Mouse (Mus musculus) E14TG2a.4 (cell line): ENCODE measurements at regions not wholly inside any gene's neighbourhood (a gene's known extent, or its start where the extent isn't known, plus 50 kb on each side); places are given as distances from the start of the nearest gene placed in this dataset.

Experiments
- CTCF ChIP-seq: conservative IDR thresholded peaks from 2 replicates; pipeline ENCODE4 v1.5.1; 2014; ENCODE audit warnings: low read length
- NANOG ChIP-seq: IDR thresholded peaks from 2 replicates; pipeline ENCODE4 v1.6.1; 2014; ENCODE audit warnings: borderline replicate concordance, low read length, mixed read lengths
- POU5F1 ChIP-seq: IDR thresholded peaks from 2 replicates; pipeline ENCODE4 v1.6.1; 2014; ENCODE audit warnings: low read length, borderline replicate concordance

- TF ChIP-seq CTCF (no peak), POU5F1 (no peak), NANOG (no peak)
Measured at GRCm38 (mm10) chr9:31979211-31979610, 65.9 kb upstream of the Barx2 start.
